Mouse (Mus musculus) cortical plate, adult 2 months (tissue): ENCODE measurements around the gene Olfr1364.

Source experiments
- CTCF ChIP-seq: fragments of 200-500 bp; IDR thresholded peaks from 2 replicates; pipeline ENCODE4 v1.5.1; 2011; ENCODE audit warnings: mild to moderate bottlenecking, control low read depth, low read length; ENCODE audit not compliant: insufficient read depth; ENCODE audit errors: extremely low read depth
- POLR2A ChIP-seq: fragments of 200-500 bp; IDR thresholded peaks from 2 replicates; pipeline ENCODE4 v1.6.1; 2011; ENCODE audit warnings: mild to moderate bottlenecking, low read length, control low read depth; ENCODE audit not compliant: insufficient read depth; ENCODE audit errors: extremely low read depth

DNA sequence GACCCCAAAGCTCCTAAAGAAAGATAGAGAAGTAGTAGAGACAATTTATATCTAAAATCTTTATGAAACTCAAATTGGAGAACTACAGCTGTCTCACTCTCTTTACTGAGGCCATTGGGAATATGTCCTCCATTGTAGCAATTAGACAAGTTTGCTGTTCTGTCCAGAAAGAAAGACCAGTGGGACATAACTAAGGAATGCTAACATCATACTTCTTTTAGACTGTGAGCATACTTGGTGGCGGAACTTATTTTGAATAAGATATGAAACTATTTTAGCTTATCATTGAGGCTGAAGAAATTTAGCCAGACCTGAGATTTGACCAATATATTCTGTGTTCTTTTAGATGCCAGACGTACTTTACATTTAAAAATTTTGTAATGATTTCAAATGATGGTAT lies at the start of gene Olfr1364:
- TF ChIP-seq CTCF = no peak
- TF ChIP-seq POLR2A = no peak
